Mouse (Mus musculus): ENCODE data around the gene 1700049E17Rik2. TPM values are rescaled to one million over a fixed set of nuclear protein-coding genes. Genes with fewer than 3 reads are reported as not detected.
A peak's percentile ranks its signal among the peaks of the same experiment; 100 is the strongest.
"Not testable (repeated sequence)": the region's sequence is repeated elsewhere in the genome, so short reads cannot be mapped to it uniquely, and the experiment has no call there.

Gene 1700049E17Rik2
- under 1 TPM; 0.41 to 0.84 TPM for total RNA-seq (2021)
- long read RNA-seq, experiment 1, partial matches to known transcripts = 0 of 1 reads
- long read RNA-seq, experiment 1, other reads (novel, unspliced or antisense) = 1 of 1 reads
- long read RNA-seq, experiment 2 = 0 reads

- H3K27ac ChIP-seq; intact Hi-C loops (cut with DNase I); DNase-seq (ENCODE audit: extremely low spot score in 1 of 2, low spot score in 2 of 2); H3K4me3 ChIP-seq: not testable (repeated sequence)
Measured at GRCm38 (mm10) chr14:41572911-41573310, at the start of gene 1700049E17Rik2. 1700049E17Rik2 (plus strand) TSS chr14:41573211.

GRCm38 (mm10) chr14:41524695-41525094 lies 48.3 kb upstream of the 1700049E17Rik2 start:
- H3K4me3 ChIP-seq; H3K27ac ChIP-seq; DNase-seq (ENCODE audit: extremely low spot score in 1 of 2, low spot score in 2 of 2); intact Hi-C loops (cut with DNase I): not testable (repeated sequence)

- H3K27ac ChIP-seq; intact Hi-C loops (cut with DNase I); H3K4me3 ChIP-seq; DNase-seq (ENCODE audit: extremely low spot score in 1 of 2, low spot score in 2 of 2): not testable (repeated sequence)
Measured at GRCm38 (mm10) chr14:41555483-41555882, 17.5 kb upstream of the 1700049E17Rik2 start, which contains the start of gene Gm7970. Gm7970 (minus strand) TSS chr14:41555583.

GRCm38 (mm10) chr14:41586346-41586745 lies 13.3 kb downstream of the 1700049E17Rik2 start:
- intact Hi-C loops (cut with DNase I); H3K27ac ChIP-seq; DNase-seq (ENCODE audit: extremely low spot score in 1 of 2, low spot score in 2 of 2); H3K4me3 ChIP-seq: not testable (repeated sequence)

- DNase-seq (ENCODE audit: extremely low spot score in 1 of 2, low spot score in 2 of 2); intact Hi-C loops (cut with DNase I); H3K4me3 ChIP-seq; H3K27ac ChIP-seq: not testable (repeated sequence)
Measured at GRCm38 (mm10) chr14:41600935-41601334, 27.9 kb downstream of the 1700049E17Rik2 start.

GRCm38 (mm10) chr14:41610690-41611089 lies 37.7 kb downstream of the 1700049E17Rik2 start:
- intact Hi-C loops (cut with DNase I) = not testable (repeated sequence)
- peak in 1 of 2 experiments; percentile 11 for DNase-seq (ENCODE audit: extremely low spot score in 1 of 2, low spot score in 2 of 2)

GRCm38 (mm10) chr14:41622535-41622934 lies 49.5 kb downstream of the 1700049E17Rik2 start:
- H3K4me3 ChIP-seq; H3K27ac ChIP-seq; intact Hi-C loops (cut with DNase I); DNase-seq (ENCODE audit: extremely low spot score in 1 of 2, low spot score in 2 of 2): not testable (repeated sequence)

More at GRCm38 (mm10) chr14:41610690-41611089, 37.7 kb downstream of the 1700049E17Rik2 start:
- H3K4me3 ChIP-seq, H3K27ac ChIP-seq: not testable (repeated sequence)

GRCm38 (mm10) chr14:41624512-41624911 lies 51.5 kb downstream of the 1700049E17Rik2 start, which contains the start of gene Gm3072:
Gm3072 (minus strand) TSS chr14:41624612.
- DNase-seq (ENCODE audit: extremely low spot score in 1 of 2, low spot score in 2 of 2); H3K4me3 ChIP-seq; H3K27ac ChIP-seq; intact Hi-C loops (cut with DNase I): not testable (repeated sequence)

- intact Hi-C loops (cut with DNase I); DNase-seq (ENCODE audit: extremely low spot score in 1 of 2, low spot score in 2 of 2); H3K4me3 ChIP-seq; H3K27ac ChIP-seq: not testable (repeated sequence)
Measured at GRCm38 (mm10) chr14:41630144-41630543, 57.1 kb downstream of the 1700049E17Rik2 start.

Other genes starting within 250 kb of the 1700049E17Rik2 start
- gene Gm5798, start 224.6 kb upstream of the 1700049E17Rik2 start, total RNA-seq (2021) = not detected
- gene Gm7945, start 186.8 kb upstream of the 1700049E17Rik2 start, total RNA-seq (2021) = not detected
- not detected for gene Gm6482, start 164.9 kb upstream of the 1700049E17Rik2 start, total RNA-seq (2021)
- not detected for gene Gm7954, start 119.7 kb upstream of the 1700049E17Rik2 start, total RNA-seq (2021)
- not detected for gene Gm3486, start 83.7 kb upstream of the 1700049E17Rik2 start, total RNA-seq (2021)
- gene Gm7970, start 17.6 kb upstream of the 1700049E17Rik2 start, total RNA-seq (2021) = not detected
- gene Gm3072, start 51.4 kb downstream of the 1700049E17Rik2 start, total RNA-seq (2021) = not detected
- not detected for gene Gm3676, start 73.3 kb downstream of the 1700049E17Rik2 start, total RNA-seq (2021)
- not detected for gene Gm8068, start 128.7 kb downstream of the 1700049E17Rik2 start, total RNA-seq (2021)
- not detected for gene Gm7929, start 177.4 kb downstream of the 1700049E17Rik2 start, total RNA-seq (2021)
- not detected for gene Gm47189, start 199.2 kb downstream of the 1700049E17Rik2 start, total RNA-seq (2021)

All from left cerebral cortex, adult 2 months (tissue).